Mouse (Mus musculus): ENCODE results near the gene Sirt1.
A peak's percentile ranks its signal among the peaks of the same experiment; 100 is the strongest.

Gene Sirt1

DNA sequence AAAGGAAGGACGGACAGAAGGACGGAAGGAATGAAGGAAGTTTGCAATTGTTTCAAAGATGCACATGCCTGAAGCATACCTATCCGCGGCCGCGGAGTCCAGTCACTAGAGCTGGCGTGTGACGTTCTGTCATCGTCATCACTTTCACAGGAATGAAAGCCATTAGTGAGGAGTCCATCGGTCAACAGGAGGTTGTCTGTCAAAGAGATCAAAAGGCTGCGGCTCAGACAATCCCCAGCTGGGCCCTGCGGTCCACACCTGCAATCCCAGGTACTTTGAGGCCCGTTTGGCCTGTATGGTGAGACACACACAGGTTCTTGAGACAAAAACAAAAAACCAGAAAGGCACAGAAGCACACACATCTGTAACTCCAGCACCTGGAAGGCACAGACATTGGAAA, 44.6 kb downstream of the Sirt1 start:
- no peak for DNase-seq (ENCODE audit: low read depth, low spot score)

DNA sequence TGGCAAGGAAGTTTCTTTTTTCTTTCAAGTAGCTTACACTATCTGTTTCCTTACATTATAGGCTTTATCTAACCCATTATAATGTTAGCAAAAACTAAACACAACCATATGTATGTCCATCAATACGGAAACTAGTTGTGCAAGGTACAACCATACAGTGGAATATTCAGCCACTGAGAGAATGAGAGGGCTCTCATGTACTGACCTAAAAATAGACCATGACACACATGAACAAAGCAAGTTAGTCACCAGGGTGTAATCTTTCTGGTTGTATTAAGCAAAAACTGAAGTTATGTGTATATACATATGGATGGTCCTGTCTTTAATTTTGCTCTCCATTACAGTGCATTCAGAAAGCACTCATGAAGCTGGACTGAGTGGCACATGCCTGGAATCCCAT, 54.4 kb downstream of the Sirt1 start:
- DNase-seq (ENCODE audit: low read depth, low spot score): no peak

DNA sequence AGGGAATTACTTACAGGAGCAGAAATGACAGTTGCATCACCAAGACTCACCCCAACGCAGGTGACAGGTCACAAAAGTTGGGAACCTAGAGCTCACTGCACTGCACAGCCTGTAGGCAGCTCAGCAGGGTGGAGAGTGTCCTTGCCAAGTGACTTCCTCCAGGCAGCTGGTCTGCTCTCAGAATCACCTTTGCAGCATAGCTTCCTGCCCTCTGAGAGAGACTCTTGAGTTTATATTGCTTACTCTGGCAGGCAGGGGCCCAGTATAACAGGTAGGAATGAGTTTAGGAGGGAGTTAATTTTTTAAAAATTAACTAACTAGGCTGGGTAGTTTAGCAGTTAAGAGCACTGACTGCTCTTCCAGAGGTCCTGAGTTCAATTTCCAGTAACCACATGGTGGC, 67.8 kb downstream of the Sirt1 start:
- DNase-seq (ENCODE audit: low read depth, low spot score): no peak

DNA sequence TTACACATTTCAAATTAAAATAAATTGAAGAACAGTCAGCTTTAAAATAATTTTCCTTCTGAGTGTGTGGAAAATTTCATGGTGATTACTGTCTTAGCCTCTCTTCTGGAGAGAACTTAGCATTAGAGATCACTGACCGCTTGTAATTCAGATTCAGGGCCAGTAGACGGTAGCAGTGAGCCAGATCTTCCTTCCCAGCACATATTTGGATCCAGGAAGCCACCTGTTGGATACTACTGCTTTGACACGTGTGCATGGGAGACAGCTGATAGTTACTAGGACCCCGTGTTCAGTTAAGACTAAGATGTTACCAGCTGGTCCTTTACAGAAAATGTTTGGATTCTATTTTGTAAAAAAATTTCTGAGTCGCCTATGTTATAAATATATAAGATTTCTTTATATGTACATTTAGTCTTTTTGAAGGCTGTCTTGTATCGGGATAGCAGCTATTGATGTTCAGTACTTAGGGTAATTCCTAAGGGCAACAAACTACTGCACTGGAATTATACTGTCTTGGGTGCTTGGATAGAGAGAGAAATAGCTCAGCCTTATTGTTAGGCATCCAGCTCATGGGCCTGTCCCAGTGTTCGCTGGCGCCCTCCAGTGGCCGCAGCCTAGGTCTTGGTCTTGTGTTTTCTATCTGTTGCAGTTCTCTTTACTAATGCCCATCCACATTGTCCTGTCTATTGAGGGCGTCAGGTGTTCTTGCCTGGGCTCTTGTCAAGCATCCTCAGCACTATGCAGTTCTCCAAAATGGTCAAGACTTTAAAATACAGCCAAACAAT, 72.7 kb downstream of the Sirt1 start:
- DNase-seq (ENCODE audit: low read depth, low spot score): peak; percentile 91

DNA sequence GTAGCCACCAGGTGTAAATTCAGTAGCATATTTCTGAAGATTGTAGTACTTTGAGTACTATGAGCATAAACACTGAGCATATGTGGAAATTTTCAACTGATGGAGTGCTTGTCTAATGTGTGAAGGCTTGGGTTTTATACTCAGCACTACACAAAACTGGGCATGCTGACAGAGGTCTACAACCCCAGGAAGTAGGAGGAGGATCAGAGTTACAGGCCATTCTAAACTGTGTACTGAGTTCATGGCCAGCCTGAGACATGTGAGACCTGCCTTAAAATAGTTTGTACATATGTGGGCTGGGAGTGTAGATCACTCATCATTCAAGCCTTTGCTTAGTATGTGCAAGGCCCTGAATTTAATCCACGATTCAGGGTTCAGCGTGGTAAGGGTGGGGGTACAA, 79.1 kb downstream of the Sirt1 start:
- DNase-seq (ENCODE audit: low read depth, low spot score): no peak

DNA sequence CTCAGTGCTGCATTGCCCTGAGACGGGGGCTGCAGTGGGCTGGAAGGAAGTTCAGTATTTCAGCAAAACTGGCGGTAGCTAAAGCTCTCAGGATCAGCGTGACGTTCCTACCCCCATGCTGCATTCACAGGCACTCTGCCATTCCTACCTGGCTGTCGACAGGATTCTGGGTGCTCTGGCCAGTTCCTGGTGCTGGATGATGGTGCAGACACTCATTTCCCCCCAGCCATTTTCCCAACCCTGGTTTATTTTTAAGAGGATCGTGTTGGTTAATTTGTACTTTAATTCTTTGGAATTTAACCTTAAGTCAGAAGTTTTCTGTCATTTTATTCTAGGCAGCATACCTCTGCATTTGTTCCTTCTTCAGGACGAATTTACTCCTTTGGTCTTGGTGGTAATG, 98.7 kb downstream of the Sirt1 start:
- no peak for DNase-seq (ENCODE audit: low read depth, low spot score)

DNA sequence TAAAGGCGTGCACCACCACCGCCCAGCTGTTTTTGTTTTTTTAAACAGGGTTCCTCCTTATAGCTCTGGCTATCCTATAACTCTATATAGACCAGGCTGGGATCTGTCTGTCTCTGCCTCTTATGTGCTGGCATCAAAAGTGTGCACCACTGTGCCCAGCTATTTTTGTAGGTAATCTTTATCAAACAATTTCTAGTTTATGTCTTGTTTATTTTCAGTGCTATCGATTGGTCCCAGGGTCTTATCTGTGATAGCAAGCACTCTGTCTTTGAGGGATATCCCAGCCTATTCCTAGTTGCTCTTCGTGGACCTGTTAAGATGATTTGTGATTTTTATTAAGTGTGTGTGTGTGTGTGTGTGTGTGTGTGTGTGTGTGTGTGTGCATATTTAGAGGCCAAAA, 99.1 kb downstream of the Sirt1 start:
- no peak for DNase-seq (ENCODE audit: low read depth, low spot score)

DNA sequence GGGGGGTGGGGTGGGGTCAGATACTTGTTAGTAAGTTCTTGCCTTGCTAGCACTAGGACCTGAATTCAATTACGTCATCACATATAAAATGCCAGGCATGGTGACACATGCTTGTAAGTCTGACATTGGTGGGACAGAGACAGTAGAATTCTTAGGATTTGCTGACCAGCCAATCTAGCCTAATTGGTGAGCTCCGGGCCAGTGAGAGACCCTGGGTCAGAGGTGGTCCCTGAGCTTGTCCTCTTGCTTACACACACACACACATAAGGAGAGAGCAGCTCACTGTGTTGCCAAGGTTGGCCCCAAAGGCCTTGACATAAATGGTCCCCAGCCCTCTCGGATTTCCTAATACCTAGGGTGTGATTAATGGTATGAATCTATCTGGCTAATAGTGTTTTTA, 101.7 kb downstream of the Sirt1 start:
- no peak for DNase-seq (ENCODE audit: low read depth, low spot score)

DNA sequence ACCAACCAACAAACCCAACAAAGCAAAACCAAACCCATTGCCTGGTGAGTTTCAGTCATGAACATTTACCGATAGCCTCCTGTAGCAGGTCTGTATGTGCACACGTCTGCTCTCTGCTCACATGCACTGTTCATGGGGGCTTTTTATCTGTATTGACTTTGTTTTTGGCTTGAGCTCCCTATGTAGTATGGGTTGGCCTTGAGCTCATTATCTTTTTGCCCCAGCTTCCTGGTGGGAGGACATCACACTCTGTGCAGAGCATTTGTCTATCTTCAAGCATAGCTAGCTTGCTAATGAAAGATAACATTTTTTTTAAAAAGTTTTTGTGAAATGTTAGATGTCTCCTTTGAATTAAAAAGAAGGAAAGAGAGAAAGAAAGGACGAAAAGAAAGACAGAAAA, 104.5 kb downstream of the Sirt1 start:
- DNase-seq (ENCODE audit: low read depth, low spot score): no peak

DNA sequence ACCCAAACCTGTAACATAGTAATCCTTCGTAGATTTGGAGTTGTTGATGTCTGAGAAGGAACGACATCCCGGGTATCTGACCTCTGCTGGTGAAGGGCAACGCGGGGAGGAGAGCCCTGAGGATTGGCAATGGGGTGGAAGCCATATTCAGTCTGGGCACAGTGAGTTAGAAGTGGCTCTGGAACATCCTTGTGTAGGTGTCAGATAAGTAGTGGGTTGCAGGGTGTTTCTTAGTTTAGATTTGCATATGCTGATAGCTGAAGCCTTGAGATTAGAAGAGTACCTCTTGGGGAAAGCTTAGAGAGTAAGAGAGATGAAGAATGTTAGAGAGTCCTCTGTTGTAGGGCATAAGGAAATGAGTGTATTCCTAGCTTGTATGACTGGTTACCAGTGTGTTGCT, 108.6 kb downstream of the Sirt1 start:
- no peak for DNase-seq (ENCODE audit: low read depth, low spot score)

DNA sequence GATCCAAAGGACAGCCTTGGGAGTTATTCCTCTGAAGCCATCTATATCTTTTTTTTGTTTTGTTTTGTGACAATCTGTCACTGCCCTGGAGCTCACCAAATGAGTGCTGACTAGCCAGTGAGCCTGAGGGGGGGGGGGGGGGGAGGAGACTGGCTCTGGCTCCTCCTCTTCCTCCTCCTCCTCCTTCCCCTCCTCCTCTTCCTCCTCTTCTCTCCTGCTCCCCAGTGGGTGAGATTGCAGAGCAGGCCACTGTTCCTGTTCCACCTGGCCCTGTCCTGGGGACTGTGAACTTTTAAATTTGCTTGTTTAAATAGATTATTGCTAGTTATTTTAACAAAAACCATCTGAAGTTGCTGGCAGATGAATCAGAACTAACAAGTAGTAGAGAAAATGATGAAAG, 109.1 kb downstream of the Sirt1 start:
- no peak for DNase-seq (ENCODE audit: low read depth, low spot score)
